Mouse (Mus musculus): ENCODE results near the gene Kank1.
"Not testable (repeated sequence)": the region's sequence is repeated elsewhere in the genome, so short reads cannot be mapped to it uniquely, and the experiment has no call there.

Kank1 gene

GRCm38 (mm10) chr19:25445842-25446241, 209.1 kb downstream of the Kank1 start:
- no peak for DNase-seq

DNA sequence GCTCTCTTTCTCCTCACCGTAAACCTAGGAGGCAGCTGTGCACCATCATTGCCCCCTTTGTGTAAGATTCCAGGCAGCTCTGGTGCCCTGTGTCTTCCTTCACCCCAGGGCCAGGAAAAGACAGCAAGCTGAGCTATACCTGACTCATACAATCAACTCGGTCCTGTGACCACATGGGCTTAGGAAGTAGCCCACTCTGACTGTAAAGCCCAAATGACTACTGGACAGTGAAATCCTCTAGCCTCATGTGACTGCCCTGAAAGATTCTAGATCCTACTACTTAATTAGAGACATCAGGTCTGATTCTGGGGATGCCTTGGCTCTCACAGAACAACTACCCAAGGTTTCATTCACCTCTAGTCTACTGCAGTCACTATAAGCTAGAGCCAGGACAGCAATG, 209.9 kb downstream of the Kank1 start:
- no peak for DNase-seq

GRCm38 (mm10) chr19:25447373-25447772, 210.6 kb downstream of the Kank1 start:
- no peak for DNase-seq

- peak; percentile 15 for DNase-seq
Measured at GRCm38 (mm10) chr19:25450869-25451629, 214.3 kb downstream of the Kank1 start.

DNA sequence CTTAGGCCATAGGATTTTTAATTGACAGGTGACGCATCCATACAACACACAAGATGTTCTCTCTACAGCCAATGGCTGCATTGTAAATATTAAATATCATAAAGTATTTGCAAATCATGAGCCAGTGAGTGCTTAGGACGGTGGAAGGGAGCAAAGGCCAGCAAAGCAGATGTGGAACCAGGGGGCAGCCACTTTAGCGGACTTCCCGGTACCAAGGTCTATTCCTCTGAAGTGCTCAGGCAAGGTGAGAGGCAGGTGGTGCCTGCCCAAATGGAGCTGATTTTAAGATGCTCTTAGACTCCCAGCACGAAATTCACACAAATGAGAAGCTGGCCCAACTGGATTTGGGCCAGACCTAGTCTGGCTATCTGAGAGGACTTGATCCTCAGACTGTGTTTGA, 216.4 kb downstream of the Kank1 start:
- no peak for DNase-seq

GRCm38 (mm10) chr19:25460760-25461159, 224.0 kb downstream of the Kank1 start:
- DNase-seq, result no peak

GRCm38 (mm10) chr19:25461553-25462320, 225.0 kb downstream of the Kank1 start:
- DNase-seq, result no peak

- not testable (repeated sequence) for DNase-seq
Measured at GRCm38 (mm10) chr19:25475806-25476205, 239.0 kb downstream of the Kank1 start.

- no peak for DNase-seq
Measured at GRCm38 (mm10) chr19:25479152-25479669, 242.4 kb downstream of the Kank1 start.

GRCm38 (mm10) chr19:25480820-25481219, 244.0 kb downstream of the Kank1 start:
- no peak for DNase-seq

Data from layer of hippocampus, adult 9-11 months (tissue).